In genomic region chr5:36920072-36920471, GRCm38 (mm10) we compare ENCODE assay signal across 10 mouse cellular contexts. TPM values are rescaled to one million over a fixed set of nuclear protein-coding genes. Genes with fewer than 3 reads are reported as not detected.
DNase-seq lines count a peak whose midpoint lies in the region; ATAC-seq lines count a peak whose summit lies in the region.
"Had no signal": no experiment of that assay in that cellular context is flagged by ENCODE, and none has a peak within 500 bp of the region (broad histone marks: within the 10 kb centered on the region; RNA-seq: fewer than 3 reads in every experiment).

No protein-coding gene starts in this region.

- H3K36me3 ChIP-seq in hindbrain, embryonic 10.5 days = no peaks in the 10 kb centered on the region
- H3K36me3 ChIP-seq in hindbrain, embryonic 16.5 days (ENCODE audit: control insufficient read depth, insufficient read depth, low read length) = no peaks in the 10 kb centered on the region
- no peaks in the 10 kb centered on the region for H3K36me3 ChIP-seq in midbrain, embryonic 14.5 days (ENCODE audit: control insufficient read depth, insufficient read depth, low read length)
- H3K36me3 ChIP-seq in midbrain, embryonic 16.5 days (ENCODE audit: control insufficient read depth, insufficient read depth, low read length) = no peaks in the 10 kb centered on the region

- peak; percentile 42 for DNase-seq in hindbrain, embryonic 10.5 days (ENCODE audit: low spot score)
- DNase-seq in midbrain, embryonic 14.5 days = peak; percentile 71
- DNase-seq in embryo, embryonic 10.5 days (ENCODE audit: low spot score) = peak; percentile 68
- peak; percentile 77 for DNase-seq in retina, embryonic 14.5 days (ENCODE audit: low spot score)
- DNase-seq in natural killer cell, adult 2 months (ENCODE audit: low spot score in 2 of 2) = no peak
- DNase-seq in layer of hippocampus, adult 8-10 months (ENCODE audit: low spot score in 2 of 2) = no peak

- H3K4me3 ChIP-seq in hindbrain, embryonic 10.5 days = no peak overlapping the region
- no peak overlapping the region for H3K4me3 ChIP-seq in hindbrain, embryonic 16.5 days (ENCODE audit: low read length)
- H3K4me3 ChIP-seq in midbrain, embryonic 14.5 days (replicated peaks; ENCODE audit: low read depth, low read length) = no peak overlapping the region
- H3K4me3 ChIP-seq in midbrain, embryonic 16.5 days (ENCODE audit: low read depth, low read length) = no peak overlapping the region
- H3K4me3 ChIP-seq: myocyte had no signal

- peaks cover 24% of the 10 kb centered on the region for H3K4me1 ChIP-seq in hindbrain, embryonic 10.5 days (replicated peaks)
- H3K4me1 ChIP-seq in hindbrain, embryonic 16.5 days (ENCODE audit: control insufficient read depth, insufficient read depth, low read depth, low read length) = peaks cover 13% of the 10 kb centered on the region
- H3K4me1 ChIP-seq in midbrain, embryonic 14.5 days (ENCODE audit: control insufficient read depth, insufficient read depth, low read length) = 0 out of 2 replicates have a peak, but pooled peaks cover 3% of the 10 kb centered on the region
- H3K4me1 ChIP-seq in midbrain, embryonic 16.5 days (ENCODE audit: control insufficient read depth, insufficient read depth, low read length) = peaks cover 12% of the 10 kb centered on the region

- H3K27me3 ChIP-seq in hindbrain, embryonic 10.5 days (ENCODE audit: insufficient read depth, poor library complexity, severe bottlenecking) = no peaks in the 10 kb centered on the region; the same call in 1 of the 2 replicates
- H3K27me3 ChIP-seq in hindbrain, embryonic 16.5 days (replicated peaks; ENCODE audit: control insufficient read depth, insufficient read depth, low read length) = no peaks in the 10 kb centered on the region
- H3K27me3 ChIP-seq in midbrain, embryonic 14.5 days (ENCODE audit: control insufficient read depth, insufficient read depth, low read length) = no peaks in the 10 kb centered on the region
- no peaks in the 10 kb centered on the region for H3K27me3 ChIP-seq in midbrain, embryonic 16.5 days (ENCODE audit: control insufficient read depth, insufficient read depth, low read depth, low read length)

- WGBS in hindbrain, embryonic 10.5 days = 55% methylated on average over 1 of the region's 1 CpGs
- 39% methylated on average over 1 of the region's 1 CpGs for WGBS in hindbrain, embryonic 16.5 days
- WGBS in midbrain, embryonic 14.5 days = 52% methylated on average over 1 of the region's 1 CpGs
- WGBS in midbrain, embryonic 16.5 days = 35% methylated on average over 1 of the region's 1 CpGs

- no peak overlapping the region for H3K27ac ChIP-seq in hindbrain, embryonic 10.5 days
- no peak overlapping the region for H3K27ac ChIP-seq in hindbrain, embryonic 16.5 days (ENCODE audit: low read depth, low read length)
- H3K27ac ChIP-seq in midbrain, embryonic 14.5 days (replicated peaks; ENCODE audit: low read depth, low read length) = no peak overlapping the region
- H3K27ac ChIP-seq in midbrain, embryonic 16.5 days (ENCODE audit: low read length) = no peak overlapping the region

- ATAC-seq in hindbrain, embryonic 16.5 days = no peak
- no peak for ATAC-seq in midbrain, embryonic 14.5 days (ENCODE audit: low FRiP score, low TSS enrichment)
- no peak for ATAC-seq in midbrain, embryonic 16.5 days

- no peak overlapping the region for H3K9ac ChIP-seq in hindbrain, embryonic 16.5 days (ENCODE audit: low read depth, low read length)
- no peak overlapping the region for H3K9ac ChIP-seq in midbrain, embryonic 14.5 days (replicated peaks; ENCODE audit: low read length)
- no peak overlapping the region for H3K9ac ChIP-seq in midbrain, embryonic 16.5 days (ENCODE audit: low read depth, low read length)

- H3K4me2 ChIP-seq in hindbrain, embryonic 16.5 days (ENCODE audit: low read length) = no peak overlapping the region
- H3K4me2 ChIP-seq in midbrain, embryonic 14.5 days (ENCODE audit: low read length) = no peak overlapping the region
- H3K4me2 ChIP-seq in midbrain, embryonic 16.5 days (ENCODE audit: low read length) = no peak overlapping the region

- no peaks in the 10 kb centered on the region for H3K9me3 ChIP-seq in hindbrain, embryonic 10.5 days
- H3K9me3 ChIP-seq in hindbrain, embryonic 16.5 days (ENCODE audit: control insufficient read depth, low read length) = no peaks in the 10 kb centered on the region
- H3K9me3 ChIP-seq in midbrain, embryonic 14.5 days (ENCODE audit: control insufficient read depth, low read length) = no peaks in the 10 kb centered on the region
- H3K9me3 ChIP-seq in midbrain, embryonic 16.5 days (replicated peaks; ENCODE audit: control insufficient read depth, low read length, poor library complexity, severe bottlenecking) = no peaks in the 10 kb centered on the region

RNA-seq across cellular contexts. Expression of gene Ppp2r2c, which starts 51.8 kb away (rescaled TPM):
- polyA plus RNA-seq in hindbrain, embryonic 10.5 days (2016; fragmentation: Nextera tagmentation; extraction: Ambion mirVana) = 1.1 and 1.6 TPM in 2 replicates
- polyA plus RNA-seq in hindbrain, embryonic 16.5 days (2015; fragmentation: Nextera tagmentation; extraction: Ambion mirVana) = 52.4 and 58.2 TPM in 2 replicates
- 38.3 and 44.6 TPM in 2 replicates for polyA plus RNA-seq in midbrain, embryonic 14.5 days (2014; fragmentation: Nextera tagmentation; extraction: Ambion mirVana)
- 56.8 and 61.1 TPM in 2 replicates for polyA plus RNA-seq in midbrain, embryonic 16.5 days (2015; fragmentation: Nextera tagmentation; extraction: Ambion mirVana)
- 100 to 1,000 TPM; 315 to 377 (median 346) TPM for total RNA-seq in layer of hippocampus, adult 8-10 months (2022)
- total RNA-seq: common myeloid progenitor, adult 5-6 weeks had no signal

Comparison
In these comparisons a context has a peak if more than half of its experiments do, and no peak if none do; other contexts are left out.
1. RNA of gene Ppp2r2c, which starts 51.8 kb away (polyA plus RNA-seq): 56.8 to 61.1 TPM in midbrain, embryonic 16.5 days, 52.4 to 58.2 TPM in hindbrain, embryonic 16.5 days and 38.3 to 44.6 TPM in midbrain, embryonic 14.5 days; 1.1 to 1.6 TPM in hindbrain, embryonic 10.5 days; every median in the first group is over 10 times any median in the second.
2. DNase-seq: peak in hindbrain, embryonic 10.5 days (single experiment), midbrain, embryonic 14.5 days (single experiment), embryo, embryonic 10.5 days (single experiment) and retina, embryonic 14.5 days (single experiment); none in natural killer cell, adult 2 months (0 of 2) and layer of hippocampus, adult 8-10 months (0 of 2).